Mouse (Mus musculus) C2C12 (cell line): ENCODE measurements at regions not wholly inside any gene's neighbourhood (a gene's known extent, or its start where the extent isn't known, plus 50 kb on each side); places are given as distances from the start of the nearest gene placed in this dataset.

Source experiments
- H3K27me3 ChIP-seq: one replicate; pipeline ENCODE4 v1.6.1; 2011; ENCODE audit not compliant: control insufficient read depth, insufficient read depth, insufficient read length
- H3K36me3 ChIP-seq: one replicate; pipeline ENCODE4 v1.6.1; 2011; ENCODE audit not compliant: control insufficient read depth, insufficient read depth
- H3K4me3 ChIP-seq: one replicate; pipeline ENCODE4 v1.5.1; 2011; ENCODE audit warnings: mild to moderate bottlenecking, control low read depth; ENCODE audit not compliant: poor library complexity, insufficient read depth, severe bottlenecking
- H3K79me2 ChIP-seq: one replicate; pipeline ENCODE4 v1.6.1; 2011; ENCODE audit not compliant: control insufficient read depth, insufficient read depth
- H3K79me3 ChIP-seq: one replicate; pipeline ENCODE4 v1.6.1; 2011; ENCODE audit warnings: low read depth, control low read depth
- H3ac ChIP-seq: one replicate; pipeline ENCODE3; 2011; ENCODE audit warnings: low read depth; ENCODE audit not compliant: control insufficient read depth, insufficient read length
- CEBPB ChIP-seq: IDR thresholded peaks from one replicate; pipeline ENCODE4 v1.6.1; 2011; ENCODE audit warnings: low read depth, mild to moderate bottlenecking, control low read depth, moderate library complexity
- CTCF ChIP-seq: IDR thresholded peaks from one replicate; pipeline ENCODE4 v1.5.1; 2011; ENCODE audit not compliant: control insufficient read depth, insufficient read depth, insufficient read length
- FOSL1 ChIP-seq: IDR thresholded peaks from one replicate; pipeline ENCODE4 v1.8.0; 2011; ENCODE audit warnings: mild to moderate bottlenecking, low read length; ENCODE audit not compliant: poor library complexity, insufficient read depth, severe bottlenecking
- MAX ChIP-seq: IDR thresholded peaks from one replicate; pipeline ENCODE4 v1.6.1; 2011; ENCODE audit warnings: mild to moderate bottlenecking, control low read depth
- MYOD1 ChIP-seq: IDR thresholded peaks from one replicate; pipeline ENCODE4 v1.6.1; 2011; ENCODE audit warnings: low read depth; ENCODE audit not compliant: control insufficient read depth, insufficient read length
- MYOG ChIP-seq: IDR thresholded peaks from one replicate; pipeline ENCODE4 v1.6.1; 2011; ENCODE audit not compliant: control insufficient read depth, insufficient read length; ENCODE audit errors: extremely low read depth
- USF1 ChIP-seq: IDR thresholded peaks from one replicate; pipeline ENCODE4 v1.6.1; 2011; ENCODE audit warnings: low read depth, mild to moderate bottlenecking, control low read depth, moderate library complexity

DNA sequence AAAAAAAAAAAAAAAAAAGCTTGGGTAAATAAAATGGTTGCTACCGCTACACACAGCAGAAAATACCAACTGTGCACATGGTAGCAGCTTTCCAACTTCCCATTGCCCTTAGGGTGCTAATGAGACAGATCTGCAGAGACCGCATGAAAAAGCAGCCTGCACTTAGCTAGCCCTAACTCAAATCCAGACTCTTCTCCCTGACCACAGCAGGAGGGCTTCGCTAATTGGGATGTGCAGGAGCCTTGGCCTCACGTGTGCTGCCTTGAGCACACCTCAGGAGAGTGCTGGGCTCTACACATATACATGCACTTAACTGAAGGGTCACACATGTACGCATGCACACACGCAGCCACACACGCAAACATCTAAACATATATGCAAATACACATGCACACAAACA, 178.9 kb downstream of the Sox4 start:
- Histone ChIP-seq H3ac (no peak overlapping the region), H3K4me3 (no peak overlapping the region), H3K79me3 (no peaks in the 10 kb centered on the region), H3K79me2 (peaks cover 16% of the 10 kb centered on the region), H3K36me3 (no peaks in the 10 kb centered on the region), H3K27me3 (no peaks in the 10 kb centered on the region)
- TF ChIP-seq FOSL1 = no peak
- TF ChIP-seq CEBPB = no peak
- no peak for TF ChIP-seq MYOD1
- no peak for TF ChIP-seq MYOG
- no peak for TF ChIP-seq MAX
- no peak for TF ChIP-seq CTCF
- no peak for TF ChIP-seq USF1

DNA sequence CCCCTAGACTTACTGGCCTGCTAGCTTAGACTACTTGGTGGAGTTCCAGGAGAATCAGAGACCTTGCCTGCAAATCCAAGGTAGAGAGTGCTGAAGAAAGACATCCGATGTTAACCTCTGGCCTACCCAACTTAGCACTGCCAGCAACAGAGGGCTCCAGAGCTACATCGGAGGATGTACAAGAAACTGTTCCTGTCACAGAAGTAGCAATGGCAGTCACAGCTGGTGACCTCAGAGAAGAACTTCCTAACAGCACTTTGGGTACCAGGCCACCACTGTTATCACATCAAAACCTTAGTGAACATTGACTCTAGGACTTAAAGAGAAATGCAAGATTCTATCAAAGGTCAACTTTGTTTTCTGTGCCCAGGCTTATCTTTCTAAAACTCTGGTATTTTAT, 180.0 kb downstream of the Sox4 start:
- no peak overlapping the region for H3ac ChIP-seq
- H3K4me3 ChIP-seq = no peak overlapping the region
- H3K27me3 ChIP-seq = no peaks in the 10 kb centered on the region
- no peaks in the 10 kb centered on the region for H3K36me3 ChIP-seq
- peaks cover 16% of the 10 kb centered on the region for H3K79me2 ChIP-seq
- TF ChIP-seq MYOD1 = no peak
- no peak for TF ChIP-seq MYOG
- no peak for TF ChIP-seq CTCF
- TF ChIP-seq USF1 = no peak
- no peak for TF ChIP-seq FOSL1
- TF ChIP-seq MAX = no peak
- no peak for TF ChIP-seq CEBPB
- H3K79me3 ChIP-seq = no peaks in the 10 kb centered on the region

DNA sequence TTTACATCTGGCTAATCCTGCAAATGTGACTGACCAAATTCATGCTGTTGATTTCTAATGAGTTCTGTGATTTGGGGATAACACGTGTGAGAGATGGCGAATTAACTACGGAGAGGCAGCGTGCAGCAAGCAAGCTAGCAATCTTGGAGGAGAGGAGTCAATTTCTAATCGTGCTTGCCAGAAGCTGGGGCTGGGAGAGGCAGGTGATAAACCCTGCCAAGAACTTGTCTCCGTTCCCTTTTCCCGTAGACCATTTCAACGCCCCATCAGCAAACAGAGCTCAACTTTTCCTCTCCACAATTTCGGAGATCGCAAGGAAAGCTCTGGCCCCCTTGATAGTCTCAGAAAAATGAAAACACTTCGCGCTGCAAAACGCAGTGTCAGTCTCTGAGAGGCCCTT, 183.0 kb downstream of the Sox4 start:
- peaks cover 1% of the 10 kb centered on the region for H3K79me3 ChIP-seq
- no peaks in the 10 kb centered on the region for H3K27me3 ChIP-seq
- H3K79me2 ChIP-seq = no peaks in the 10 kb centered on the region
- TF ChIP-seq CEBPB (no peak), CTCF (no peak), FOSL1 (no peak), USF1 (no peak), MAX (no peak), MYOD1 (no peak), MYOG (no peak)
- no peaks in the 10 kb centered on the region for H3K36me3 ChIP-seq
- no peak overlapping the region for H3K4me3 ChIP-seq
- H3ac ChIP-seq = no peak overlapping the region

DNA sequence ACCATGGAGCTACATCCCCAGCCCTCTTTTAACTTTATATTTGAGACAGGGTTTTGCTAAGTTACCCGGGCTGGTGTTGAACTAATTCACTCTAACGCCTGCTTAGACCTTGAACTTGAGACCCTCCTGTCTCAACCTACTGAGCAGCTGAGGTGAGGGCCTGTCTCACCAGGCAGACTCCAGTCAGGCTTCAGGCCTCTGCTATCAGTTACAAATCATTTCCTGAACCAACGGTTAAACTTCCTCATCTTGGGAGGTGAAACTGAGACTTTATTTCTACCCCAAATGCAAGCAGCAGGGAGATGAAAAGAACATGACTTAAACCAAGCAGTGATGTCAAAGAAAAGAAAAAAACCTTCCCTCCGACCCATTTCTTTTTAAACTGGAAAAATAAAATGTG, 183.5 kb downstream of the Sox4 start:
- H3K79me2 ChIP-seq = no peaks in the 10 kb centered on the region
- H3K79me3 ChIP-seq = peaks cover 1% of the 10 kb centered on the region
- no peaks in the 10 kb centered on the region for H3K27me3 ChIP-seq
- no peaks in the 10 kb centered on the region for H3K36me3 ChIP-seq
- H3K4me3 ChIP-seq = no peak overlapping the region
- TF ChIP-seq FOSL1 = no peak
- TF ChIP-seq MAX = no peak
- no peak for TF ChIP-seq MYOG
- no peak for TF ChIP-seq MYOD1
- no peak for TF ChIP-seq USF1
- no peak for TF ChIP-seq CEBPB
- TF ChIP-seq CTCF = no peak
- H3ac ChIP-seq = no peak overlapping the region

DNA sequence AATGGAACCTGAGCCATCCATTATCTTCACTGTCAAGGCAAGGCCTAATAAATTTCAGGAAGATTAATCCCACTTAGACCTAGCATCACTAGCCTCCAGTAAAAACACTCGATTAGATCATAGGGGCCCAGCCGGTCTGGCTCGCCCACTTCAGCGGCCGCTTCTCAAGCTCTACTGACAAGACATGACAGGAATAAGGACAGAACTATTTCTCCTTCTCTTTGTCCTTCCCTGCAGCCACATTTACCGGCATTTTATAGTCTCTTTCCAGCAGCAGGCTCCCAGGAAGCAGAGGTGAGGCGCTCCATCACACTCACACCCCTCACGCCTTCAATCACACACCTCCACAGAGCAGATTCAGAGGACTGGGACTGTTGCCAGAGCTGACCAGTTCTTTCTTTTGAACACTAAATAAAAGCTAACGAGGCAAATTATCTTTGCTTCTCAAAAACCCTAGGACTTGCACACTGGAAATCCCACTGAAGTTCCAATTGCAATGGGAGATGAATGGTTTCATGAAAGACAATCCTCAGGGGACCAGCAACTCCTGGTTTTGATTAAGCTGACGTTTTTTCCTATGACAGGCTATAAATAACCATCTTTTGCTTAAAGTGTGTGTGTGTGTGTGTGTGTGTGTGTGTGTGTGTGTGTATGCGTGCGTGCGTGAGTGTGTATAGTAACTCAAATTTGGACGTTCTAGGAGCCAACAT, 184.6 kb downstream of the Sox4 start:
- H3K27me3 ChIP-seq = no peaks in the 10 kb centered on the region

DNA sequence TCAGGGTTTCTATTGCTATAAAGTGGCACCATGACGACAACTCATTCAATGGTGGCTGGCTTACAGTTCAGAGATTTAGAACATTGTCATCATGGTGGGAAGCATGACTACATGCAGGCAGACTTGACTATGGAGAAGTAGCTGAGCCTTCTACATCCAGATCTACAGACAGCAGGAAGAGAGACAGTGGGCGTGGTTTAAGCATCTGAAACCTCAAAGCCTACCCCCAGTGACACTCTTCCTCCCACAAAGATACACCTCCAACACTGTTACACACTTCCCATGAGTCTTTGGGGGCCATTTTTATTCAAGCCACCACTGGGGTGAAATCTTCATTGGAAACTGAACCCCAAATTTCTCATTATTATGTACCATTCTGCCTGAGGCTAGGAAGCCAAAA, 191.0 kb downstream of the Sox4 start:
- no peaks in the 10 kb centered on the region for H3K36me3 ChIP-seq
- no peak for TF ChIP-seq MYOD1
- no peak for TF ChIP-seq CEBPB
- TF ChIP-seq MYOG = no peak
- TF ChIP-seq MAX = no peak
- no peak for TF ChIP-seq FOSL1
- TF ChIP-seq CTCF = no peak
- no peak for TF ChIP-seq USF1
- H3K27me3 ChIP-seq = no peaks in the 10 kb centered on the region
- peaks cover 18% of the 10 kb centered on the region for H3K79me2 ChIP-seq
- peaks cover 3% of the 10 kb centered on the region for H3K79me3 ChIP-seq
- no peak overlapping the region for H3K4me3 ChIP-seq
- no peak overlapping the region for H3ac ChIP-seq

More for the DNA sequence above, 184.6 kb downstream of the Sox4 start:
- Histone ChIP-seq H3ac (no peak overlapping the region), H3K4me3 (no peak overlapping the region), H3K79me2 (no peaks in the 10 kb centered on the region), H3K36me3 (no peaks in the 10 kb centered on the region), H3K79me3 (peaks cover 3% of the 10 kb centered on the region)
- TF ChIP-seq CTCF = no peak
- TF ChIP-seq MAX = no peak
